Mouse (Mus musculus) layer of hippocampus, adult 11-12 months (tissue): ENCODE measurements around the gene Trpm1.
A peak's percentile ranks its signal among the peaks of the same experiment; 100 is the strongest.

ENCODE experiments used
- DNase-seq: peaks from one replicate; pipeline ENCODE4 v3.0.0; 2022; ENCODE audit warnings: low spot score

Gene Trpm1

DNA sequence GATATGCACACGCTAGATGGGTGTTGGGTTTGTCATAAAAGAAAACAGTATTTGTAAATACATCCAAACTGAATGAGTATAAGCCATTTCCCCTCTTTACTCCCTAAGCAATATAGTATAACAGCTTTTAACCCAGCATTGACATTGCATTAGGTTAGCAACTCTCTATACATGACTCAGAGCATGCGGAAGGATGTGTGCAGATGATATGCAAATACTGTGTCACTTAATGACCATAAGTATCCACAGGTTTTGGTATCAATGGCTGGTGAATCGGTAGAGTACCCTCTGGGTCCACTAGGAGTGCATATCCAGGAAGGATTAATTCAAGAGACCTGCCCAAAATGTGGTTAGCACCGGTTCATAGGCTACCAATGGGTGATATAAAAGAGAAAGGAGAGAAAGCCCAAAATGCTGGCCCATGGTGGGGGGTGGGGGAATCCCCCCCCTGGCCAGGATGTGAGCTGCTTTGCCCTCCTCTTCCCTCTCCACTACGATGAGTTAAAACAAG is 80.7 kb downstream of the Trpm1 start:
- no peak for DNase-seq

DNA sequence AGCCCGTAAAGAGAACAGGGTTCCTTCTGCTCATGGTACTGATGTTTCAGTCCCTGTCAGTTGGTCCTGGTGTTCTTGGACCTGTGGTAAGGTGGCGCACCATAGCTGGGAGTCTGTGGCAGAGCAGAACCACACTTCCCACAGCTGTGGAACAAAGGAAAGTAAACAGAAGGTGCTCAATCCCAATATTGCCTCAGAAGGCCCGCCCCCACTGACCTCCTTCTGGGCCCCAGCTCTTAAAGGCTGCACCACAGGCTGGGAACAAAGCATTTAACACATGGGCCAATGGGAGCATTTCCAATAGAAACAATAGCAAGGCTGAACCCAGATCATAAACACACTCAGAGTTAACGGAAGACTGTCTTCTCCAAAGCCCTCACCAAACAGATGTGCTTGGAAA is 82.9 kb downstream of the Trpm1 start:
- DNase-seq: no peak

DNA sequence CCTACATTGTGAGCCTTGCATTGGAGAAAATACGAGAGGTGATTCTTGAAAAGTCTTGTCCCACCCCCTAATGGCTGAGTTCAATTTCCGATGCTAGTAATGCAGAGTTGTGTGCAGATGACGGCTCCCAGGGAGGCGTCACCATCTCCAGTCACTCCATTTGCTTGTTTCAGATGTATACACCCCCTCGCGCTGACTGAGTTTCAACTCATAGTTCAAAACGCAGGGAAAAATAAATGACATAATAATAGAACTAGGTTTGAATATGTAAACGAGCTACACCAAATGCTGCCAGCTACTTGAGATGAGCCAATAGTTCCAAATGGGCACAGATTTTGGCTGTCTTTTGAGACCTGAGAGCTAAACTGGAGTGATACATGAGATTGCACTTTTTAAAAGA is 84.1 kb downstream of the Trpm1 start:
- DNase-seq: peak; percentile 15

DNA sequence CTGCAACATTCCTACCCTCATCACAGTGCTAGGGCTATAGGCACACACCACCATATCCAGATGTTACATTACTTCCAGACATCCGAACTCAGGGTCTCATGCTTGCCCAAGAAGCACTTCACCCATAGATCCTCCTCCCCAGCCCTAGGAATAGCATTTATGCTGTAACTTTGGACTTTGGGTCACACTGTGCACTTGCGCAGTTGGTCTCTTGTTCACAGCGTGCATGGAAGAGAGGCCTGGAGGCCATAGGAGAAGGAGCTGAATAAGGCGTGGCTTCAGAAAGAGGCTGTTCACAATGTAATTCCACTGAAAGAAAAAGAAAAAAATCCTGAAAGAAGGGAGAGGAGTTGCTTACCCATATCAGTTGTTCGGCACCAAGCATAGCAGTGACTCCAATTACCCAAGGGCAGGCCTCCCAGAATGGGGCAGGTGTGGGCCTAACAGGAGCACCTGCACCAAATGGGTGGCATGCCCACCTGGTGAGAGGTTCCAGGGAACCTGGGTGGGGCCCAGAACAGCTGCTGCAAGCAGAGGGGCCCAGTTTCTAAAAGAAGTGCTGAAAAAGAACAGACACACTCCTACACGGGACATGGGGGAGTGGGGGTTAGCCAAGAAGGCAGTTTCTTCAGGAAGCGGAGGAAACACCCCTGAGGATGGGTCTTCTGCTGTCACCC is 84.9 kb downstream of the Trpm1 start:
- no peak for DNase-seq

GRCm38 (mm10) chr7:64239138-64239805 is 85.6 kb downstream of the Trpm1 start:
- DNase-seq: no peak

GRCm38 (mm10) chr7:64239806-64240315 is 86.2 kb downstream of the Trpm1 start:
- DNase-seq: no peak

GRCm38 (mm10) chr7:64242424-64242823 is 88.8 kb downstream of the Trpm1 start:
- DNase-seq: no peak

DNA sequence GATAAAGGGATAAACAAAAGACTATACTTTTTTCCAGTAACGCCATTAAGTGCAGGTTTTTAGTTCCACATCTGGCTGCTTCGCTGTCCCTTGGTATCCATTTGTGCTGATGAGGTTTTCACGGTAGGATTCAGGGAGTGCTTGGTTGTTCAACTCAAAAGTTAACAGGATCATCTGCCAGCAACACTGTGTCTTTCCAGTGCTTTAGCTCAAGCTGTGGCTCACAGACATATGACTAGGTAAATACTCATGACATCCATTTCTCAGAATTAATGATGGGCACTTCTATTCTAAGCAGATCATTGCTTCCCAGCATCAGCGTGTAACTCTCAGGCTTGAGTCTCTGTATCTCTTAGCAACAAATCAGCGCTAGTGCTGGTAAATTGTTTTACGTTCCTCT is 90.7 kb downstream of the Trpm1 start:
- no peak for DNase-seq

GRCm38 (mm10) chr7:64246713-64247112 is 93.1 kb downstream of the Trpm1 start:
- no peak for DNase-seq

- DNase-seq: no peak
These were observed 94.7 kb downstream of the Trpm1 start for GRCm38 (mm10) chr7:64248352-64248751.

DNA sequence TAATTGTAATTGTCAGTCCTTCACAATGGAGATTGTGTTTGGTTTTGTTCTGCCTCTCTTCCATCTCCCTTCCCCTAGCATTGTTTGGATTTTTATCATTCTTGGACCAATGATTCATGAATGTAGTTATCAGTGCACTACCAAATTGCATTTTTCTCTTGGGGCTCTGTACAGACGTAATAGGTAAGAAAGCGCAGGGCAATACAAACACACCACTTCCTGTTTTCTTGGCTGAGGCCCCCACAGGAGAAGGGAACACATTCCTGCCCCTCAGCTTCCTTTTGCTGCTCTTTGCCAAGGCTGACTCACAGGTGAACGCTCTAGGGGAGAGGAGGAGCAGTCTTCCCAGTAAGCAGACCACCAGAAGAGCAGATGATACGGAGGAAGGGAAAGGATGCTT is 96.1 kb downstream of the Trpm1 start:
- no peak for DNase-seq

DNA sequence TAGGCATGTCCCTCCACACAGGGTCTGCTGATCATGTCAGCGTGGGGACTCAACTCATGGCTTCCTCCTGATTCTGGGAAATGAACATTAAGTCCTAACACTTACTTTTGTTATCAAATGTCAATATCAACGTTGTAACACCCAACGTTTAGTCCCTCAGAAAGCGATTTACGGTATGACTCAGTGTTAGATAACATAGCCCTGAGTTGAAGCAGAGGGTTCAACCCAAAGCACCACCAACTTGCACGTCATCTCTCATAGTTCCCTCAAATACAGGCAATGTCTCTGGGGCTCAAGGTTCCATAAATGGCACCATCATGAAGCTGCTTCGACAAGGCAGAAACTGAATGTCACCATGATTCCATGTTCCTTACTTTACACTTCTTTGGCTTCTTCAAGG is 96.8 kb downstream of the Trpm1 start:
- DNase-seq: no peak

DNA sequence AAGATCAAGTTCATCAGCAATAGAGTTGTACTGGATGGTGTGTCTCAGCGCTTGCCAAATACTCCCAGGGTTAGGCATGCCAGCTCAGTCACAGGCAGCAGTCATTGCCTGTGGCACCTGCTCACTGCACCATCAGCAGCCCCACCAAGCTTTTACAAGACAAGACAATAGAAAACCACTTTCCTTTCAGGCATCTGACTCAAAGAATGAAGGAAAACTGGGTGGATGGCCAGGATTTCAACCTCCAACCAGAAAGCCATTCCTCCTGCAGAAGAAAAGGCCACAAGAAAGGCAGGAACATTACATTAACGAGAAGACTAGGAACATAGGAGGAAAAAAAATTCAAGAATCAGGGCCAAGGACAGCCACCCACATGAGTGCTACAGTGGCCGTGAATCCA is 100.1 kb downstream of the Trpm1 start:
- no peak for DNase-seq

GRCm38 (mm10) chr7:64265502-64266279 is 112.1 kb downstream of the Trpm1 start:
- no peak for DNase-seq

DNA sequence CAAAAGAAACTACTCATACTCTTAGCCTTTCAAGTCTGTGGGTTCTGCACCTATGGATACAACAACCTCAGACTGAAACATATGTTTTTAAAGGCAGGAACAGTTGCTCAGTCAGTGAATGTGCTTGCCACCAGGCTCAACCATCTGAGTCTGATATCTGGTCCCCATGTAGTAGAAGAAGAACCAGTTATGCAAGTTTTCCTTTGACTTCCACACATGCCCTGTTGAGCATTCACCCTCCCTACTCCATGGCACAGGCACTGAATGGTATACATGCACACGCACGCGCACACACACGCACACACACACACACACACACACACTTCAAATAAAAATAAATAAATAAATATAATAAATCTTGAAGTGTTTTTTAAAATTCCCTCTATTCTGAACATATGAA is 113.0 kb downstream of the Trpm1 start:
- no peak for DNase-seq

- no peak for DNase-seq
These were observed 118.3 kb downstream of the Trpm1 start for GRCm38 (mm10) chr7:64271926-64272325.

DNA sequence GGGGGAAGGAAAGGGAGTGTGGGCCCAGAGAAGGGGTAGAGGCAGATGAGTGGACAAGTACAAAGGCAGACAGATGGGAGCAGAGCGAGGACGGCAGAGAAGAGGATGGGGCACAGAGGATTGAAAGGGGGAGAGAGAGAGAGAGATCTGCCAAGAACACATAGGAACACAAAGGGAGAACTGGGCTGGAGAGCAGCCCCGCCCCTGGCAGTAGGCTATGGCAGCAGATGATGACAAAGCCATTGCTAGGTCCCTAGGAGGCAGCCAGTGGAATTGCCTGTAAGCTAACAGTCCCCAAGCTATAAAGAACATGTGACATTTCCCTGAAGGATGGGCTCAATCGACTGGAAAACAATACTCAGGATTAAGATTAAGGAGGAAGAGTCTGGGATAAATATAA is 121.9 kb downstream of the Trpm1 start:
- DNase-seq: no peak

- DNase-seq: no peak
These were observed 123.3 kb downstream of the Trpm1 start for GRCm38 (mm10) chr7:64276921-64277320.

GRCm38 (mm10) chr7:64278526-64278925 is 124.9 kb downstream of the Trpm1 start:
- no peak for DNase-seq

DNA sequence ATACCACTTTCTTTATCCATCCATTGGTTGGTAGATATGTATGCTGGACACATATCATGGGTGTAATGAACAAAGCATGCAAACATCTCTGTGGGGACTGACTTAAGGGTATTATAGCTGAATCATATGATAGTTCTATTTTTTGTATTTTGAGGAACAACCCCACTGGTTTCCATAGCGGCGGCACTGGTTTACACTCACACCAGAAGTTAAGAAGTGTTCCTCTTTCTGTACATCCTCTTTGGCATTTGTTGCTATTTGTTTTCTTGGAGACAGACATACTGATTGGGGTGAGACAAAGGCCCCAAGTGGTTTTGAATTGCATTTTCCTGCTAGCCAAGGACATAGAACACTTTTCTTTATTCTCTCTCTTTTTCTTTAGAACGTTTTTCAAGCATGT is 125.9 kb downstream of the Trpm1 start:
- DNase-seq: no peak

- DNase-seq: no peak
These were observed 132.9 kb downstream of the Trpm1 start for GRCm38 (mm10) chr7:64286566-64286965.

- DNase-seq: peak; percentile 99
These were observed 133.9 kb downstream of the Trpm1 start, which contains the start of gene Mtmr10 for GRCm38 (mm10) chr7:64287414-64288091. Mtmr10 (plus strand) TSS chr7:64287653.
